Mouse (Mus musculus): Measurements from ENCODE around the gene Gm5475. TPM values are rescaled to one million over a fixed set of nuclear protein-coding genes. Genes with fewer than 3 reads are reported as not detected.

Gene Gm5475
- total and polyA plus RNA-seq, 2 experiments from 2014 or later = 0.04 TPM; not detected in 1

GRCm38 (mm10) chr15:100461646-100462045, 39.7 kb downstream of the Gm5475 start:
- H3K36me3 ChIP-seq (replicated peaks; ENCODE audit: control insufficient read depth, insufficient read depth, low read length) = no peaks in the 10 kb centered on the region
- 48% methylated on average over 9 of the region's 9 CpGs for WGBS

GRCm38 (mm10) chr15:100462086-100462485, 40.1 kb downstream of the Gm5475 start:
- no peak for ATAC-seq (ENCODE audit: insufficient read depth, low read depth)
- no peaks in the 10 kb centered on the region for H3K9me3 ChIP-seq (replicated peaks; ENCODE audit: control insufficient read depth, low read length)
- no peaks in the 10 kb centered on the region for H3K4me1 ChIP-seq (ENCODE audit: control insufficient read depth, insufficient read depth)
- H3K27me3 ChIP-seq (ENCODE audit: control insufficient read depth, insufficient read depth, low read length) = no peaks in the 10 kb centered on the region
- H3K27ac ChIP-seq (ENCODE audit: low read depth) = no peak overlapping the region
- WGBS = 60% methylated on average over 4 of the region's 5 CpGs
- TF ChIP-seq CTCF (IDR thresholded peaks at IDR 0.05; ENCODE audit: low read depth) (no peak), EP300 (IDR thresholded peaks at IDR 0.05; ENCODE audit: low read depth) (no peak)
- no peak overlapping the region for H3K4me3 ChIP-seq (ENCODE audit: low read depth, low read length)
- no peak for DNase-seq (ENCODE audit: low spot score)
- H3K36me3 ChIP-seq (replicated peaks; ENCODE audit: control insufficient read depth, insufficient read depth, low read length) = no peaks in the 10 kb centered on the region
- H3K9ac ChIP-seq (replicated peaks; ENCODE audit: low read depth, low read length) = no peak overlapping the region
- no peak overlapping the region for H3K4me2 ChIP-seq (ENCODE audit: low read depth, low read length)

More at GRCm38 (mm10) chr15:100461646-100462045, 39.7 kb downstream of the Gm5475 start:
- Histone ChIP-seq H3K9ac (replicated peaks; ENCODE audit: low read depth, low read length) (no peak overlapping the region), H3K4me1 (ENCODE audit: control insufficient read depth, insufficient read depth) (no peaks in the 10 kb centered on the region), H3K9me3 (replicated peaks; ENCODE audit: control insufficient read depth, low read length) (no peaks in the 10 kb centered on the region), H3K4me2 (ENCODE audit: low read depth, low read length) (no peak overlapping the region), H3K4me3 (ENCODE audit: low read depth, low read length) (no peak overlapping the region), H3K27me3 (ENCODE audit: control insufficient read depth, insufficient read depth, low read length) (no peaks in the 10 kb centered on the region), H3K27ac (ENCODE audit: low read depth) (no peak overlapping the region)
- DNase-seq (ENCODE audit: low spot score) (no peak), ATAC-seq (ENCODE audit: insufficient read depth, low read depth) (no peak)
- TF ChIP-seq EP300 (IDR thresholded peaks at IDR 0.05; ENCODE audit: low read depth) = no peak
- TF ChIP-seq CTCF (IDR thresholded peaks at IDR 0.05; ENCODE audit: low read depth) = no peak

GRCm38 (mm10) chr15:100463712-100464111, 41.8 kb downstream of the Gm5475 start:
- H3K4me3 ChIP-seq (ENCODE audit: low read depth, low read length) = no peak overlapping the region
- H3K4me1 ChIP-seq (ENCODE audit: control insufficient read depth, insufficient read depth) = peaks cover 4% of the 10 kb centered on the region; the same call in 1 of the 2 replicates
- H3K4me2 ChIP-seq (ENCODE audit: low read depth, low read length) = no peak overlapping the region
- no peak overlapping the region for H3K27ac ChIP-seq (ENCODE audit: low read depth)
- H3K36me3 ChIP-seq (replicated peaks; ENCODE audit: control insufficient read depth, insufficient read depth, low read length) = no peaks in the 10 kb centered on the region
- peak; percentile 62 for TF ChIP-seq CTCF (IDR thresholded peaks at IDR 0.05; ENCODE audit: low read depth)
- no peak for TF ChIP-seq EP300 (IDR thresholded peaks at IDR 0.05; ENCODE audit: low read depth)
- H3K9me3 ChIP-seq (replicated peaks; ENCODE audit: control insufficient read depth, low read length) = no peaks in the 10 kb centered on the region
- DNase-seq (ENCODE audit: low spot score) = no peak
- H3K27me3 ChIP-seq (ENCODE audit: control insufficient read depth, insufficient read depth, low read length) = no peaks in the 10 kb centered on the region
- WGBS = 22% methylated on average over 6 of the region's 6 CpGs
- no peak overlapping the region for H3K9ac ChIP-seq (replicated peaks; ENCODE audit: low read depth, low read length)
- ATAC-seq (ENCODE audit: insufficient read depth, low read depth) = no peak

- H3K4me1 ChIP-seq (ENCODE audit: control insufficient read depth, insufficient read depth) = peaks cover 14% of the 10 kb centered on the region
- H3K36me3 ChIP-seq (replicated peaks; ENCODE audit: control insufficient read depth, insufficient read depth, low read length) = 0 out of 2 replicates have a peak, but pooled peaks cover under 1% of the 10 kb centered on the region
- H3K27me3 ChIP-seq (ENCODE audit: control insufficient read depth, insufficient read depth, low read length) = no peaks in the 10 kb centered on the region
- H3K9ac ChIP-seq (replicated peaks; ENCODE audit: low read depth, low read length) = no peak overlapping the region
- DNase-seq (ENCODE audit: low spot score) (no peak), ATAC-seq (ENCODE audit: insufficient read depth, low read depth) (no peak)
- TF ChIP-seq EP300 (IDR thresholded peaks at IDR 0.05; ENCODE audit: low read depth) (no peak), CTCF (IDR thresholded peaks at IDR 0.05; ENCODE audit: low read depth) (no peak)
- WGBS = 65% methylated on average over 2 of the region's 2 CpGs
- no peak overlapping the region for H3K4me2 ChIP-seq (ENCODE audit: low read depth, low read length)
- no peaks in the 10 kb centered on the region for H3K9me3 ChIP-seq (replicated peaks; ENCODE audit: control insufficient read depth, low read length)
- no peak overlapping the region for H3K4me3 ChIP-seq (ENCODE audit: low read depth, low read length)
- H3K27ac ChIP-seq (ENCODE audit: low read depth) = no peak overlapping the region
These were observed 43.5 kb downstream of the Gm5475 start for GRCm38 (mm10) chr15:100465432-100465831.

- no peak overlapping the region for H3K27ac ChIP-seq (ENCODE audit: low read depth)
- TF ChIP-seq EP300 (IDR thresholded peaks at IDR 0.05; ENCODE audit: low read depth) = no peak
- no peak for TF ChIP-seq CTCF (IDR thresholded peaks at IDR 0.05; ENCODE audit: low read depth)
- H3K9ac ChIP-seq (replicated peaks; ENCODE audit: low read depth, low read length) = no peak overlapping the region
- no peaks in the 10 kb centered on the region for H3K27me3 ChIP-seq (ENCODE audit: control insufficient read depth, insufficient read depth, low read length)
- peak overlapping the region; percentile 91 for H3K4me2 ChIP-seq (ENCODE audit: low read depth, low read length)
- no peaks in the 10 kb centered on the region for H3K9me3 ChIP-seq (replicated peaks; ENCODE audit: control insufficient read depth, low read length)
- H3K4me3 ChIP-seq (ENCODE audit: low read depth, low read length) = no peak overlapping the region
- 36% methylated on average over 8 of the region's 8 CpGs for WGBS
- ATAC-seq (ENCODE audit: insufficient read depth, low read depth) = no peak
- DNase-seq (ENCODE audit: low spot score) = no peak
- H3K4me1 ChIP-seq (ENCODE audit: control insufficient read depth, insufficient read depth) = peaks cover 14% of the 10 kb centered on the region
- H3K36me3 ChIP-seq (replicated peaks; ENCODE audit: control insufficient read depth, insufficient read depth, low read length) = peaks cover 23% of the 10 kb centered on the region
These were observed 45.8 kb downstream of the Gm5475 start for GRCm38 (mm10) chr15:100467738-100468137.
